Mouse (Mus musculus) embryonic facial prominence, embryonic 10.5 days (tissue): ENCODE data around the gene Ssbp2. TPM values are rescaled to one million over a fixed set of nuclear protein-coding genes. Genes with fewer than 3 reads are reported as not detected.

Source experiments
- DNase-seq: peaks from one replicate; pipeline ENCODE4 v3.0.0-alpha.2; 2017; ENCODE audit warnings: low spot score
- H3K27ac ChIP-seq: fragments of 300-500 bp; sonication (generic); replicated peaks from 2 replicates; pipeline ENCODE4 v1.5.1; 2016; ENCODE audit warnings: mild to moderate bottlenecking
- H3K27me3 ChIP-seq: fragments of 300-500 bp; sonication (generic); replicated peaks from 2 replicates; pipeline ENCODE4 v1.6.1; 2016; ENCODE audit warnings: low read depth, mild to moderate bottlenecking; ENCODE audit not compliant: poor library complexity, severe bottlenecking
- H3K36me3 ChIP-seq: fragments of 300-500 bp; sonication (generic); replicated peaks from 2 replicates; pipeline ENCODE4 v1.6.1; 2016; ENCODE audit warnings: mild to moderate bottlenecking, moderate library complexity
- H3K4me1 ChIP-seq: fragments of 300-500 bp; sonication (generic); 2 replicates; pipeline ENCODE4 v1.6.1; 2016
- H3K4me3 ChIP-seq: fragments of 300-500 bp; sonication (generic); 2 replicates; pipeline ENCODE4 v1.5.1; 2016; ENCODE audit warnings: mild to moderate bottlenecking, moderate library complexity
- H3K9me3 ChIP-seq: fragments of 300-500 bp; sonication (generic); 2 replicates; pipeline ENCODE4 v1.6.1; 2016; ENCODE audit warnings: mild to moderate bottlenecking
- WGBS: fragments of 180-500 bp; shearing (Covaris S2); methylation state at CpG from one replicate; pipeline ENCODE4 v1.1.7; 2016; 5-methylcytosine and 5-hydroxymethylcytosine counted together
- polyA plus RNA-seq: library from polyadenylated mRNA; unstranded; fragments of >200 nt; fragmentation: Nextera tagmentation; extraction: Ambion mirVana; gene quantifications from 2 replicates; pipeline ENCODE4 v1.2.1, GENCODE M21; 2016

The Ssbp2 gene
- polyA plus RNA-seq, 1 experiment from 2014 or later: 160 TPM

DNA sequence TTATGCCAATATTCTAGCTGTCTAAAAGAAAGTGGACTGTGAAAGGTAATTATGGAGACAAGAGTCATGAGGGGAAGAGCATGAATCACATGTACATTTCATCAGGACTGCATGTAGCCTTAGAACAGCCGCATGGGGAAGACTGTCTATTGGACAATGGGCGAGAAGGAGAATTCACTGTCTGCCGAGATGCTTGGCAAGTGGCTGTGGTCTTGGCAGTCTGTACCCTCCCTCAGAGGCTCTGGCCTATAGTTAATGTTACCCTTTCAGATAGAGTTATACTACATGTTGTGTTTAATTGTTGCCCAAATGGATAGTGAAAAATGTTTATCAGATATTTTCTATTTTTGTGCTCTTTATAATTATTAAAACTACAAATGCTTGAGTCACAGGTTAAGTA lies 156.0 kb downstream of the Ssbp2 start:
- WGBS: 88% methylated on average over 3 of the region's 3 CpGs
- Histone ChIP-seq H3K27ac (no peak overlapping the region), H3K27me3 (no peaks in the 10 kb centered on the region), H3K4me3 (no peak overlapping the region), H3K4me1 (no peaks in the 10 kb centered on the region), H3K9me3 (no peaks in the 10 kb centered on the region), H3K36me3 (peaks cover 12% of the 10 kb centered on the region)
- DNase-seq: no peak

GRCm38 (mm10) chr13:91616876-91617275 lies 156.8 kb downstream of the Ssbp2 start:
- Histone ChIP-seq H3K27me3 (no peaks in the 10 kb centered on the region), H3K36me3 (peaks cover 14% of the 10 kb centered on the region), H3K9me3 (no peaks in the 10 kb centered on the region), H3K27ac (no peak overlapping the region), H3K4me1 (no peaks in the 10 kb centered on the region), H3K4me3 (no peak overlapping the region)
- no peak for DNase-seq
- WGBS: 89% methylated on average over 5 of the region's 5 CpGs

GRCm38 (mm10) chr13:91619431-91619830 lies 159.3 kb downstream of the Ssbp2 start:
- WGBS: 74% methylated on average over 1 of the region's 1 CpGs
- H3K27ac ChIP-seq: no peak overlapping the region
- H3K36me3 ChIP-seq: peaks cover 16% of the 10 kb centered on the region

GRCm38 (mm10) chr13:91620541-91620940 lies 160.5 kb downstream of the Ssbp2 start:
- Histone ChIP-seq H3K4me1 (no peaks in the 10 kb centered on the region), H3K27ac (no peak overlapping the region), H3K4me3 (no peak overlapping the region), H3K27me3 (no peaks in the 10 kb centered on the region), H3K36me3 (peaks cover 19% of the 10 kb centered on the region), H3K9me3 (no peaks in the 10 kb centered on the region)
- DNase-seq: no peak
- 91% methylated on average over 3 of the region's 3 CpGs for WGBS

More at GRCm38 (mm10) chr13:91619431-91619830, 159.3 kb downstream of the Ssbp2 start:
- Histone ChIP-seq H3K4me3 (no peak overlapping the region), H3K27me3 (no peaks in the 10 kb centered on the region), H3K4me1 (no peaks in the 10 kb centered on the region), H3K9me3 (no peaks in the 10 kb centered on the region)
- no peak for DNase-seq

DNA sequence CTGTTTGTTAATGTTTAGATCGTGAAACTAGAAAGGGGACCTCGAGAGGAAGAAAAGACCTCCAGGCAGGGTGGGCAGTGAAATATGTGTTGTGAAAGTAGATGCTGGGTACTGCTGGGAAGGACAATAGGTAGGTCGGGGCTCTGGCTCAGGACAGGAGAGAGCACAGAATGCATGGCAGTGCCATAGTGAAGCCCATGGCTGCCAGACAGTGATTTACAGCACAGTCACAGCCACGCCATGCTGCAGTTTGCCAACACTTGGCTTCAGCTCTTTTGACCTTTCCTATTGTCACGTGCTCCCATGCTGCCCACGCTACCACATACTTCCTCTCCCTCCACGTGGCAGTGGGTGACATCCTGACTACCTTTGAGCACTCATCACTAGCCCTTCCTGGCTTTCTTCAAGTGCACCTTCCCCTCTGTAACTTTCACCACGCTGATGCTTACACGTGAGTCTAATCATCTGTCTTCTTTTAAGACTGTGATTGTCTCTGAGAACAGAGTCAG lies 171.3 kb downstream of the Ssbp2 start:
- Histone ChIP-seq H3K27me3 (no peaks in the 10 kb centered on the region), H3K9me3 (no peaks in the 10 kb centered on the region), H3K36me3 (no peaks in the 10 kb centered on the region; the same call in 1 of the 2 replicates), H3K4me3 (no peak overlapping the region), H3K27ac (no peak overlapping the region), H3K4me1 (0 out of 2 replicates have a peak, but pooled peaks cover 4% of the 10 kb centered on the region)
- WGBS: 86% methylated on average over 9 of the region's 9 CpGs
- no peak for DNase-seq

DNA sequence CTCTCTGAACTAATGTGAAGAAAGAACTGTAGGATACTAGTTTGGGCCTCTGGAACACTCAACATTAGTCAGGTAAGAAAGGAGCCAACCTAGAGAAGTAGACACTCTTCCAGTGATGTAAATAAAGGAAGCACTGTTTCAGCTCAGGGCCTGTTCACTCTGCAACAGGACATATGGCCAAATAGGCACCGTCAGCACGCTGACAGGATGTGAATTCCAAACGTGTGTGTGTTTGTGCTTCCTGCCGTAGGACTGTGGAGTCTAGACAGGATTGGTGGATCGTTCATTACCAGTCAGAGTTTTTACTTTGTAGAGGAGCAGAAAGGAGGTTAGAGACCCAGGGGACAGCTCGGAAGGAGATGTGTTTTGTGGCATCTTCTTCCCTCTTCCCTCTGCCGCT lies 174.0 kb downstream of the Ssbp2 start:
- Histone ChIP-seq H3K27ac (no peak overlapping the region), H3K36me3 (no peaks in the 10 kb centered on the region), H3K4me3 (no peak overlapping the region), H3K9me3 (no peaks in the 10 kb centered on the region), H3K27me3 (no peaks in the 10 kb centered on the region), H3K4me1 (0 out of 2 replicates have a peak, but pooled peaks cover 4% of the 10 kb centered on the region)
- WGBS: 51% methylated on average over 7 of the region's 7 CpGs
- DNase-seq: no peak

DNA sequence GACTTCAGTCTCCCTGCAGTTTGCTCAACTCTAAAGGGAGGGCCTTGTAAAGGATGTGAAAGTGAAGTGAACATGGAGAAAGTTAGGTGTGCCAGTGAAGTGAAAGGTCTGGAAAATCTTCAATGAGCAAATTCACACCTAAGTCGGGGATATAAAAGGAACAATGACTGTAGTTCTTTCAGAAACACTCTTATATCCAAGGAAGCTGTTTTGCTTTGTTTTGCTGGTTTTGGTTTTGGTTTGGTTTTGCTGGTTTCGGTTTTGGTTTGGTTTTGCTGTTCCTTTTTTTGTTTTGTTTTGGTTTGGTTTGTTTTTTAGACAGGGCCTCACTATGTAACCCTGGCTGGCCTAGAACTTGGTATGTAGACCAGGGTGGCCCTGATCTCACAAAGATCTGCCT lies 175.9 kb downstream of the Ssbp2 start:
- Histone ChIP-seq H3K4me3 (no peak overlapping the region), H3K27me3 (no peaks in the 10 kb centered on the region), H3K4me1 (0 out of 2 replicates have a peak, but pooled peaks cover 4% of the 10 kb centered on the region), H3K9me3 (no peaks in the 10 kb centered on the region), H3K27ac (no peak overlapping the region), H3K36me3 (no peaks in the 10 kb centered on the region)
- WGBS: 85% methylated on average over 2 of the region's 2 CpGs
- no peak for DNase-seq

GRCm38 (mm10) chr13:91636814-91637213 lies 176.7 kb downstream of the Ssbp2 start:
- H3K4me3 ChIP-seq: no peak overlapping the region
- no peaks in the 10 kb centered on the region for H3K9me3 ChIP-seq
- DNase-seq: peak; percentile 80
- no peak overlapping the region for H3K27ac ChIP-seq
- H3K36me3 ChIP-seq: no peaks in the 10 kb centered on the region
- H3K4me1 ChIP-seq: 0 out of 2 replicates have a peak, but pooled peaks cover 4% of the 10 kb centered on the region
- WGBS: 23% methylated on average over 5 of the region's 5 CpGs
- no peaks in the 10 kb centered on the region for H3K27me3 ChIP-seq

DNA sequence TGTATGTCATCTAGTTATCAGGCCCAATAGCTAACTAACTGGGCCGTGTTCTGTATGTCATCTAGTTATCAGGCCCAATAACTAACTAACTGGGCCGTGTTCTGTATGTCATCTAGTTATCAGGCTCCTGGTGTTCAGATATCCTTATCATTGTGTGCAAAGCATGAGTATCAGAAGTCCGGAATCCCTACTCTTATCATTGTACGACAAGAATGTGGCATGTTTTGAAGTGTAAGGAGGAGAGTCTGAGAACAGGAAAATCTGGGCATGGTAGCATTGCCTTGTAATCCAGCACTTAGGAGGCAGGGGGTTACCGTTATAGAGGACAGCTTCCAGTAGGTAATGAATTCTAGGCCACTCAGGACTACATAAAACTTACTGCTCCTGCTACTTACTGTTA lies 178.8 kb downstream of the Ssbp2 start:
- Histone ChIP-seq H3K4me1 (0 out of 2 replicates have a peak, but pooled peaks cover 4% of the 10 kb centered on the region), H3K27ac (no peak overlapping the region), H3K4me3 (no peak overlapping the region), H3K27me3 (no peaks in the 10 kb centered on the region), H3K9me3 (no peaks in the 10 kb centered on the region), H3K36me3 (no peaks in the 10 kb centered on the region)
- no peak for DNase-seq
- 78% methylated on average over 5 of the region's 5 CpGs for WGBS

DNA sequence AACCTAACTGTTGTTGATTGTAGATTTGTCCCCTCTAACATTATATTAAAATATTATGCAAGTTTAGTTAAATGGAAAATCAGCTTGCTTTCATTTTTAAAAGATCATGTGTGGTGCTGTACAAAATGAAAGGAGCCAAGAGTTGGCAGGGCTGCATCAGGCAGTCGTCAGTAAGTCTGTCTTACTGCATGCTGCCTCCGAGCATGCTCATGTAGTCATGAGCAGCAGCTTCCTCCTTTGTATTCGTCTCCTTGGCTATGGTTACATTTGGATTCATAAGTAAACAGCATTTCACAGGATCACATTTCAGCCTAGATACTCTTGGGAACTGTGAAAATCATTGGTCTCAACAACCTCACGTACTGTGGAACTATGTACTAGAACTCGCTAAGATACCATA lies 180.1 kb downstream of the Ssbp2 start:
- Histone ChIP-seq H3K36me3 (no peaks in the 10 kb centered on the region), H3K4me1 (no peaks in the 10 kb centered on the region), H3K27ac (no peak overlapping the region), H3K27me3 (no peaks in the 10 kb centered on the region), H3K9me3 (no peaks in the 10 kb centered on the region), H3K4me3 (no peak overlapping the region)
- DNase-seq: no peak
- WGBS: 76% methylated on average over 5 of the region's 5 CpGs

- Histone ChIP-seq H3K4me3 (no peak overlapping the region), H3K27ac (no peak overlapping the region), H3K27me3 (no peaks in the 10 kb centered on the region), H3K36me3 (peaks cover 8% of the 10 kb centered on the region), H3K4me1 (no peaks in the 10 kb centered on the region), H3K9me3 (no peaks in the 10 kb centered on the region)
- peak; percentile 55 for DNase-seq
- 29% methylated on average over 6 of the region's 6 CpGs for WGBS
Measured at GRCm38 (mm10) chr13:91648240-91648639, 188.2 kb downstream of the Ssbp2 start.

- Histone ChIP-seq H3K36me3 (peaks cover 14% of the 10 kb centered on the region), H3K4me3 (no peak overlapping the region), H3K27me3 (no peaks in the 10 kb centered on the region), H3K9me3 (no peaks in the 10 kb centered on the region), H3K27ac (no peak overlapping the region), H3K4me1 (no peaks in the 10 kb centered on the region)
- WGBS: 75% methylated on average over 7 of the region's 7 CpGs
- DNase-seq: no peak
Measured at GRCm38 (mm10) chr13:91649926-91650325, 189.8 kb downstream of the Ssbp2 start.

DNA sequence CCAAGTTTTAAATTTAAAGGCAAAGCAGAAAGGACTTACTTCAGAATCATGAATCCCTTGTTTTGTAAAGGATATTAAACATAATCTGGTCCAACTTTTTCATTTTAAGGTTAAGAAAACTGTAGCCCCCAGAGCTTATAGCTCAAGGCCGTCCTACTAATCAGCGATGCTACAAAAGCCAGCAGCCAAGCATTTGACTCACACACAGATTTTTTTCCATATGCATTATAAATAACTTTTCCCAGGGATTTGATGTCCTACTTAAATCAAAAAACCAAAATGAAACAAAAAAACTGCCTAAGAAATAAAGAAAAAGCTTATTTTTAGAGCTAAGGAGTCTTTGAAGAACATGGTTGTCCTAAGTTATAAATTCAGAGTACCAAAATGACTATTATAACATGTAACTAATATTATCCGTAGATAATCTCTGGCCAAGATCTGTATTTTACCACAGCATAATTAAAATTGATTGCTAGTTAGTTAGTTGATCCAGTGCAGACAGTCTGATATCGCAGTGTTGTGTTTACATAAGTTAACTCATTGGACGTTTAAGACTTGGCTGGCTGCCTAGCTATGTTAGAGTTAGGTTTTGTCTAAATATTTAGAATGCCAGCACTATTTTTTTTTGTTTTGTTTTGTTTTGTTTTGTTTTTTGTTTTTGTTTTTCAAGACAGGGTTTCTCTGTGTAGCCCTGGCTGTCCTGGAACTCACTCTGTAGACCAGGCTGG lies 201.1 kb downstream of the Ssbp2 start:
- Histone ChIP-seq H3K4me3 (no peak overlapping the region), H3K9me3 (no peaks in the 10 kb centered on the region), H3K27me3 (no peaks in the 10 kb centered on the region), H3K36me3 (no peaks in the 10 kb centered on the region), H3K27ac (no peak overlapping the region), H3K4me1 (no peaks in the 10 kb centered on the region)
- WGBS: 83% methylated on average over 5 of the region's 5 CpGs
- no peak for DNase-seq
